Mouse (Mus musculus) liver, embryonic 14.5 days (tissue): ENCODE data around the gene Stat3.

ENCODE experiments used
- CTCF ChIP-seq: IDR thresholded peaks from 2 replicates; pipeline ENCODE4 v1.5.1; 2016; ENCODE audit warnings: antibody characterized with exemption, low read depth, control low read depth
- EP300 ChIP-seq: IDR thresholded peaks from 2 replicates; pipeline ENCODE4 v1.6.1; 2016; ENCODE audit warnings: antibody characterized with exemption, low read depth

DNA sequence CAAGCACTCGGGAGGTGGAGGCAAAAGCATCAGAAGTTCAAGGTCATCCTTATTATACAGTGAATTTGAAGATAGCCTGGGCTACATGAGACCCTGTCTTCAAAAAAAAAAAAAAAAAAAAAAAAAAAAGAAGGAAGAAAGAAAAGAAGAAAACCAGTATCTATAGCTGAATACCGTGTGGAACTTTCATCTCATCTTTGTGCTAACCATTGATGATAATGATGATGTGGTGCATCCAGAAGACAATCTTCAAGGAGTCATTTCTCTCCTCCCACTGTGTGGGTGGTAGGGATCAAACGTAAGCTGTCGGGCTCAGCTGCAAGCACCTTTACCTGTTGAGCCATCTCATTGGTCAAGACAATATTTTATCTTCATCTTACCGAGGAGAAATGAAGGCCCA is 21.3 kb downstream of the Stat3 start:
- TF ChIP-seq CTCF: no peak
- no peak for TF ChIP-seq EP300
